Mouse (Mus musculus): Measurements from ENCODE around the gene Izumo2.
"Not testable (repeated sequence)": the region's sequence is repeated elsewhere in the genome, so short reads cannot be mapped to it uniquely, and the experiment has no call there.

Izumo2 gene

DNA sequence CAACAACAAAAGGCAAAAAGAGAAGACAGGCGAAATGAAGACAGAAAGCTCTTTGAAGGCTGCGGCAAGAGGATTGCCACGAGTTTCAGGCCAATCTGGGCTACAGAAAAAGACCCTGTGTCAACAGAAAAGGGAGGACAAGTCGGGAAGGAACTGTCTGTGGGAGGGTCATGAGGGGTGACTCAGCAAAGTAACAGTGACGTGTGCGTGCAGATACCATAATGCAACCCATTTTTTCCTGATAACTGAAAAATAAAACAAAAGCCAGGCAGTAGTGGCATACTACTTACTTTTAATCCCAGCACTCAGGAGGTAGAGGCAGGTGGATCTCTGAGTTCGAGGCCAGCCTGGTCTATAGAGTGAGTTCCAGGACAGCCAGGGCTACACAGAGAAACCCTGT is 10.6 kb upstream of the Izumo2 start:
- DNase-seq (ENCODE audit: low read depth, low spot score), result no peak

DNA sequence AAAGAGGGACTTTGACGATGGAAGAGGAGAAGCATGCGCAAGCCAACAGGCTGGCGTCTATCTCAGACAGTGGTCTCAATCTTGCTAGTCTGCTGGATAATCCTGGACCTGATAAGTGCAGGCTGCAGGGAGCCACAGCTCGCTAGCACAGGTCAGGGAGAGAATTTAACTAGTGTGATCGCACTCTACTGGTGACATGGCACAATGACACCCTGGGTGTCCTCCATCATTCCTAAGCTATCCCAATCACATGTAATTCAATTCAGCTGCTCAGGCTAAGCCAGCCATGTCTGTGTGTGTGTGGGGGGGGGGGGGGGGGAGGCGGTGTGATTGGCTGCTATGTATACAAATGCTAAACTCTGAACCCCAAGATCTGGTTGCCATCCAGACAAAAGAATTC is 6.6 kb upstream of the Izumo2 start:
- DNase-seq (ENCODE audit: low read depth, low spot score), result no peak

DNA sequence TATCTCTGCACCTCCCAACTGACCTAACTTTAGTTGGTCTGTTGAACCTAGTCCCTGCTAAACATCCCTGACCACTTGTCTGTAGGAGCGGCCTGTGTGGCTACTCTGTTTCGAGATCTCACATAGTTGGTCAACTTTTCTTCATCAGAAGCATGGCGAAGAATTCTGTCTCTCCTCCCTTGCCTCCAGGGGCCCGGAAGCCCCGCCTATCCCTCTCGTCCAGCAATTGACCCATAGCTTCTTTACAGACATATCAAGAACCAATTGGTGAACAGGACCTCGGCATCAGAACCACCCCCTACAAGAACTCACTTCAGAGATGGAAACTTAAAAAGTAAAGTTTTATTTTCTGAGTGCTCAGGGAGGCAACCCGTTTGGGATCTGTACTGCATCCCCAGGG is 5.6 kb upstream of the Izumo2 start:
- DNase-seq (ENCODE audit: low read depth, low spot score), result no peak

DNA sequence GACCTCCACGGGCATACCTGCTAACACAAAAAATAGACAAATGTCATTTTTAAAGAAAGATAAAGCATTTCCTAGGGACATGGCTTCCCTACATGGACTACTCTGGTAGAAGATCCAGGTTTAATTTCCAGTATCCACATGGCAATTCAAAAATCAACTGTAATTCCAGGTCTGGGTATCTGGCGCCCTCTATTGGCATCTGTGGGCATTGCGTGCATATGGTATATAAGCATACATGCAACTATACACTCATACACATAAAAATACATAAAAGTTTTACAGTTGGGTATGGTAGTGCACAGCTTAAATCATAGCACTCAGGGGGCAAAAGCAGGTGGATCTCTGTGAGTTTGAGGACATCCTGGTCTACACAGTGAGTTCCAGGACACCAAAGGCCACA is 4.2 kb upstream of the Izumo2 start:
- DNase-seq (ENCODE audit: low read depth, low spot score), result no peak

DNA sequence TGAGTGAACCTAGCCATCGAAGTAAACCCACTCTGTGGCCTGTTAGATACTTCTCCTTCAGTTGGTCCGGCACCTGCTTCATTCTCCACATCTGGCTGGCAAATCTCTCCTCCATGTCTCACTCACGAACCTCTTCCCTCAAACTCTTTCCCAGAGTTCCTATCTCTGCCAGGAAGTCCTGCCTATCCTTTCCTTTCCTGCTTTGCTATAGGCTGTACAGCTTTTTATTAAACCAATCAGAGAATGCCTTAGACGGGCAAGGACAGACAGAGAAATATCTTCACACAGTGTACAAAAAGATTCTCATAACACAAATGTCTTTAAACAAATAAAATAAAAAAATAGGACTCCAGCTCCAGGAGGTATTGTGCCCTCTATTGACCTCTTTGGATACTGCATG is 3.5 kb upstream of the Izumo2 start:
- no peak for DNase-seq (ENCODE audit: low read depth, low spot score)

DNA sequence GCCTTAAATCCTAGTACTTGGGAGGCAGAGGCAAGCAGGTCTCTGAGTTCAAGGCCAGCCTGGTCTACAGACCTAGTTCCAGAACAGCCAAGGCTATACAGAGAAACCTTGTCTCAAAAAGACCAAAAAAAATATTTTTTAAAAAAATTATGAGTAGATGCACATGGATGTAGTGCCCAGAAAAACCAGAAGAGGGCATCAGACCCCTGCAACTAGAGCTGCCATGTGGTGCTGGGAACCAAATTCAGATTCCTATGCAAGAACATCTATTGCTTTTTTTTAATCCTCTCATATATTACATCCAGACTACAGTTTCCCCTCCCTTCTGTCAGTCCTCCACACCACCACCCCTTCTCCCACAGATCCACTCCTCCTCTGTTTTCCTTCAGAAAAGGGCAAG is 2.2 kb upstream of the Izumo2 start:
- no peak for DNase-seq (ENCODE audit: low read depth, low spot score)

DNA sequence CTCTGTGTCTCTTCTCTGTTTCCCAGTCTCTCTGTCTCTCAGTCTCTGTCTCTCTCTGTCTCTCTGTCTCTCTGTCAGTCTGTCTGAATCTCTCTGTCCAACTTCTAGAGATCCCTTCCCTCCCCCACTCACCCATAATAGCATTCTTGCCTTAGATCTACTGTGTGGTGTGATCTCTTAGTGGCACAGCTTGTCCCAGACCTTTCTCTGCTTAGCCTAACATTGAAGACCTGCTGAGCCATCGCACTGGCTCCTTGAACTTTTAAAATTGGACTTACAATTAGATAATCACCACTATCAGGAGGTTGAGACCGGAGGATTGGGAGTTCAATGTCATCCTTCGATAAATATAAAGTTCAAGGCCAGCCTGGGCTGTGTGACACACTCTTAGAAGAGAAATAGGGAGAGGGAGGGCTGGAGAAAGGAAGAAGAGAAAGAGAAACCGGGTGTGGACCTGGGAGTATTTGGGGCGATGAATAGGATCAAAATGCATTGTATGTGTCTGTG is 1.3 kb upstream of the Izumo2 start:
- no peak for DNase-seq (ENCODE audit: low read depth, low spot score)

DNA sequence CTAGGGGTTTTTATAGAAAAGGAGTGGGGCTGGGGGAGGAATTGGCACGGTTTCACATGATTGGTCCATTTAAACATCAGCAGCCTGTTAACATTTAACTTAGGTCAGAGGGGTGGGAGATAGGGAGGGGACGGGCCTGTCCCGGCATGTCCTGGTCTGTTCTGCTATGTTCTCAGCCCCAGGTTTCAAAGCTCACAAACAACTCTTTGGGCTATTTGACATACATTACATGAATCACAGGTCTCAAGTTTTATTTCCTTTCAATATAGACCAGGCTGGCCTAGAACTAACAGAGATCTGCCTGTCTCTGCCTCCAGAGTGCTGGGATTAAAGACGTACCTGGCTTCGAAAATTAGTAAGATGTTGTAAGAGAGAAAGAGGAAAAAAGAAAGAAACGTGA is 449 bp upstream of the Izumo2 start:
- DNase-seq (ENCODE audit: low read depth, low spot score), result not testable (repeated sequence)

DNA sequence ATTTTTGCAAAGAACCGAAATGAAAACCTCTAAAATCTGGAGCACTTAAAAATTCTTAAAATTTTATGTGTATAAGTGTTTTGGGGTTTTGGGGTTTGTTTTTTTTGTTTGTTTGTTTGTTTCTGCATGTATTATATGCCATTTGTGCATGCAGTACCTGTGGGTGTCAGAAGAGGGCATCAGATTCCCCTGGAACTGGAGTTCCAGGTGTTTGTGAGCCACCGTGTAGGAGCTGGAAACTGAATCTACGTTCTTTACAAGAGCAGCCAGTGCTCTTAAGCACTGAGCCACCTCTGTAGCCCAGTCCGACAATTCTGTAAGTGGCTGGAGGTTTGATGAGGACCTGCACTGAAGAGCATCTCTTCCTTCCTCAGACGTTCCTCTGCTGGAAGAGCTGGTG is 1.3 kb downstream of the Izumo2 start:
- no peak for DNase-seq (ENCODE audit: low read depth, low spot score)

DNA sequence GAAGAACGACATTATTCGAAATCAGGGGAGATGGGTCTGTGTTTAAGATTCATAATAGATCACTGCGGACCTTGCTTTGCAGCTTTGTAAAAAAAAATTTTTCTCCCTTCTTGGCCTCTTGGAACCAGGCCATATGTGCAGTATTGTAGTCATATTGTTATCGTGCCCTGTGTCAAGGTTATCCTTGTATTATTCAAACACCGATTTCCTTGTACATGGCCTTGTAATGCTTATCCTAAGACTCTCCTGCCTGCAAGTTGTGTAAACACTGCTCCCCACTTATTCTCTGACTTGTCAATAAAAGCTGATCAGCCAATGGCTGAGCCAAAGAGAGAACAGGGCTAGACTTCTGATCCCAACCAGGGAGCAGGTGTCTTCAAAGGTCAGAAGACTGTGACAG is 13.5 kb downstream of the Izumo2 start:
- no peak for DNase-seq (ENCODE audit: low read depth, low spot score)

DNA sequence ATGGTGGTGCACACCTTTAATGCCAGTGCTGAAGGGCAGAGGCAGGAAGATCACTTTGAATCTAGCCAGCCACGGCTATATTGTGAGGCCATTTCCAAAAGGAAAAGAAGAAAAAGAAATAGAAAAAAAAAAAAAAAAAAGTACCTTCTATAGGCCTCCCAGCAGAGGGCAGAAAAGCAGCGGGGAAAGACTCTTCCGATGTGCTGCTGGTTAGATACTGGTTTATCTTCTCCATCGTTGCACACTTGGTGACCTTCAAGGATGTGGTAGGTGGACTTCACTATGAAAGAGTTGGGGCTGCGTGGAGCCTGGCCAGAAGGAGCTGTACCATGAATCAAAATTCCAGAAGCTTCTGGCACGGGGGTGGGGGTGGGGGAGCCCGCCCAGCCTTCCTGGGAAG is 15.8 kb downstream of the Izumo2 start:
- peak; percentile 55 for DNase-seq (ENCODE audit: low read depth, low spot score)

DNA sequence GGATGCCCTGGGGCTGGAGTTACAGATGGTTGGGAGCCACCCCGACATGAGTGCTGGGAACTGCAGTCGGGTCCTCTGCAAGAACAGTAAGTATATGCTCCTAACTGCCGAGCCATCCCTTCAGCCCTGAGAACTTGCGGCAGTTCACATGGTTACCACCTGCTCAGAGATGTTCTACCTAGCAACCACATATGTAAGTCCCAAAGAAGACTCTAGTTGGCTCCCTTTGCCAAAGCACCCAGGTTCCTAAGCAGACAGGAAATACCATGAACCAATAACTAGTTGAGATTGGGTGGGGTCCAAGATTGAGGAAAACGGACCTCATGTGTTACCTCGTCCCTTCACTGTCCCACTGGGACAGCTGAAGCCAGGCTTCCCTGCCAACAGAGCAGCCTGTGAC is 17.8 kb downstream of the Izumo2 start:
- DNase-seq (ENCODE audit: low read depth, low spot score), result peak; percentile 59

DNA sequence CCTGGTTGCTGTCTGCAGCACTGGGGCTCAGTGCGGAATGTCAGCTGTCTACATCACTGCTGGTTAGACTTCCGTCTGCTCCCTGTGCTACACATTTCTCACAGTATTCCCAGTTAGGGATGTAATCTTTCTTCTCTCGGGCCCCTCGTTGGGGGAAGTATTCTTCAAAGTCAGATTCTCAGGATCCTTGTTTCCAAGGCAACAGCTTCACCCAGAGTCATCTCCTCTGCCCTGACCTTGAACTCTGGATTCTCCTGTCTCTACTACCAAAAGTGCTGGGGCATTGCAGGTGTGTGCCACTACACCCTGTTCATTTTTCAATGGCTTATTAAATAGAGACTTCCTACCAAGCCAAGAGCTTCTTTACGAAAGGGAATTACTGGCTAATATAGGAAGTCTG is 18.6 kb downstream of the Izumo2 start:
- no peak for DNase-seq (ENCODE audit: low read depth, low spot score)

DNA sequence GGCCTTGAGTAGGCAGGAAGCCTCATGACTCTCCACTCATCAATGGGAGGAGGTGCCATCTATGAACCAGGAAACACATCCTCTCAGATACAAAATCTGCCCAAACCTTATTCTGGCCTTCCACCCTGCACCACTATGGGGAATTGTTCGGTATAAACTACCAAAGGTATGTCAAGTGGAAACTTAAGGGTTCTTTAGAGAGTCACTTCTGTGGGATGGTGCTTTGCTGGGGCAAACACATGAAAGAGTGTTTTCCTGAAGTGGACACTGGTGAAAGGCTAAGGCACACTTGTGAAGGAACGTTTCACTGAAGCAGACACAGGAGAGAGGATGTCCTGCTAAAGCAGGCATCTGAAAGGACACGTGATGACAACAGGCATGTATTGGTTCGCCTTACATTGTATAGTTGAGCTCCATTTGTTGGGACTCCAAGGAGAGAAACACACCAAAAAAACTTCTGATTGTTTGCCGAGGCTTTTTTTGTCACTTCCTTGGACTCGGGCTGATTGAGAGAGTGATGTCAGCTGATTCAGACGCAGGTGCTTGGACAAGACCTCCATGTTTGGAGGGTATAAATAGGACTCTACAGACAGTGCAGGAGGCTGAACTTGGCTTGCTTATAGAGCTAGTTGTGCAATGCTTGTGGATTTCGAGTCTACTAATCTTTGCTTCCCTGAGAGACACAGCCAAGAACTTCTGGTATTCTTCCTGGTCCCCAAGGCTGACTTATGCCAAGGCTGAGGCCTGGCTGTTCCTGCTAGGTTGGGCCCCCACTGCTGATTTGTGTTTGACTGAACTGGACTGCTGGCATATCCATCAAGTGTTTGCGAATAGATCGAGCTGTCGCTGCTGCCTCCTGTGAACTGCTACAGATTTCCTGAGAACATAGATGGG is 19.8 kb downstream of the Izumo2 start:
- no peak for DNase-seq (ENCODE audit: low read depth, low spot score)

DNA sequence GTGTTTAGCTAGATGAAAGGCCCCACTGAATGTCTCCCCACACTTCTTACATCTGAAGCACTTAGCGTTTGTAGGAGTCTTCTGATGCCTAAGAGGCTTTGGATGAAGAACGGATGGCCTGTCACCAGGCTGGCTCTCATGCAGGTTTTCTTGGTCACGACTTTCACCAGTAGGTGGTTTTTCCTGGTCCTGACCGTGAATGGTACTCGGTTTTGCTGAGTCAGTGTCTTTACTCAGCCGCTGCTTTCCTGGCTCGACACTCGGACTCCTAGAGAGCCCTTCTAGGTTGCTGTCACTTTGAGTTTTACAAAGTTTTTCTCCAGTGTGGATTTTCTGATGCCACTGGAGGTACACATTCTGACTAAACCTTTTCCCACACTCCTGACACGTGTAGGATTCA is 25.2 kb downstream of the Izumo2 start:
- DNase-seq (ENCODE audit: low read depth, low spot score), result no peak

DNA sequence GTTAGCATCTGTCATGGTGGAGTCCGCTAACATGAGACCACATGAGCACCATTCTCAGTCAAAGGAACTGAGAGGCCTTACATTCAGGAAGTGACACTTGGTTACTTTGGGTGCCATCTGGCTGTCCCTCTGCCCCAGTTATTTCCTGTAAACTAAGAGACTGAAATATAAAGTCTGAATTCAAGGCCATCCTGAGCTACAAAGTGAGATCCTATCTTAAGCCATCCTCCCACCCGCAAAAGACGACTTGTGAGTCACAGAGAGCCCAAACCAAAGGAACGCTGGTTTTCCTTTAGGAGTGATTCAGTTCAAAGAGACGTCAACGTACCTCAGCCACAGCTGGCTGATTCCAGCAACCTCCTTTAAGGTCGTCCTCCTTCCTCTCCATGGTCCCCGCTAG is 32.8 kb downstream of the Izumo2 start:
- peak; percentile 43 for DNase-seq (ENCODE audit: low read depth, low spot score)

DNA sequence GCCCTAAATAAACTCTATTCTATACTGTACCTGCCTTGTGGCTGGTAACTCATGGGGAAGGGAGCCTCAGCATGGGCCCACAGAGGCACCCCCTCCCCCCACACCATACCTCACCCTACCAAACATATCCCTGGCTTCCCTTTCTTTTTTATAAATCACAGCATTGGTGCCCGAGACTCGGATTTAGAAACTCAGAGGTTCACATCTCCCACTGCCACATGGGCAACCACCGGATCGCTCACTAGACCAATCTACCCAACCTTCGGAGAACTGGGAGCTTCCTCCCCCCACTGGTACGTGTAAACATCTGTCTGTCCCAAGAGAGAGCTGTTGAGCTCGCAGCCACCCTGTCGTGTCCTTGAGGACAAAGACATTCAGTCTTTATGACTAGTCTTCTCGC is 35.7 kb downstream of the Izumo2 start:
- no peak for DNase-seq (ENCODE audit: low read depth, low spot score)

DNA sequence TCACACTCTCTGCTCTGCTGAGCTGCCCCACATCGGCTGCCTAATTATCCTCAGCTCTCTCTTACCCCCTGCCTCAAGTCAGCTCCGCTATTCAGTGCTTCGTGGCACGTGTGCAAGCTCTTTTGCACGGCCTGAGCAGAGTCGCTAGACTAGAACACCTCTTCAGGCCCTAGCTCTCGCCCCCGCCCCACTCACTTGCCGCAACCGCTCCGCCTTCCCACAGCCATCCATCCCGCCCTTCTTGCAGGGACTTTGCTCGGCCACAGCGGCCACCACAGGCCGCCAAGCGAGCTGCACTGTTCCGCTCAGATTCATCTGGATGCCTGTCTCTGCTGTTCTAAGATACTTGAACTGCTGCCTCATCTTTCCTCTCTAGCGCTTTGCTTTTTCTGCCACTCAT is 36.5 kb downstream of the Izumo2 start:
- peak; percentile 90 for DNase-seq (ENCODE audit: low read depth, low spot score)

DNA sequence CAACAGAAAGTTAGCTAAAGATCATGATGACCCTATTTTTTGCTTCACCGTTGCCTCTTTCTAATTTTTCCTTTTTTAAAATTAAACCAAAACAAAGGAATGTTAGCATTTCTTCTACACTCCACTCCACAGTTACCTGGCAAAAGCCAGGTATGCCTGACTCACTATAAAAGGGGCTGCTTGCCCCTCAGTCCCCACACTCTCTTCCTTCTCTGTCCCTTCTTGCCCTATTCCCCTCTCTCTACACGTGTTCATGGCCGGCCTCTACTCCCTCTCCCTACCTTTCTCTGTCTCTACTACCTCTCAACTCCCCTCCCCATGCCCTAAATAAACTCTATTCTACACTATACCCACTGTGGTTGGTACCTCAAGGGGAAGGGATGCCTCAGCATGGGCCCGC is 38.6 kb downstream of the Izumo2 start:
- DNase-seq (ENCODE audit: low read depth, low spot score), result no peak

DNA sequence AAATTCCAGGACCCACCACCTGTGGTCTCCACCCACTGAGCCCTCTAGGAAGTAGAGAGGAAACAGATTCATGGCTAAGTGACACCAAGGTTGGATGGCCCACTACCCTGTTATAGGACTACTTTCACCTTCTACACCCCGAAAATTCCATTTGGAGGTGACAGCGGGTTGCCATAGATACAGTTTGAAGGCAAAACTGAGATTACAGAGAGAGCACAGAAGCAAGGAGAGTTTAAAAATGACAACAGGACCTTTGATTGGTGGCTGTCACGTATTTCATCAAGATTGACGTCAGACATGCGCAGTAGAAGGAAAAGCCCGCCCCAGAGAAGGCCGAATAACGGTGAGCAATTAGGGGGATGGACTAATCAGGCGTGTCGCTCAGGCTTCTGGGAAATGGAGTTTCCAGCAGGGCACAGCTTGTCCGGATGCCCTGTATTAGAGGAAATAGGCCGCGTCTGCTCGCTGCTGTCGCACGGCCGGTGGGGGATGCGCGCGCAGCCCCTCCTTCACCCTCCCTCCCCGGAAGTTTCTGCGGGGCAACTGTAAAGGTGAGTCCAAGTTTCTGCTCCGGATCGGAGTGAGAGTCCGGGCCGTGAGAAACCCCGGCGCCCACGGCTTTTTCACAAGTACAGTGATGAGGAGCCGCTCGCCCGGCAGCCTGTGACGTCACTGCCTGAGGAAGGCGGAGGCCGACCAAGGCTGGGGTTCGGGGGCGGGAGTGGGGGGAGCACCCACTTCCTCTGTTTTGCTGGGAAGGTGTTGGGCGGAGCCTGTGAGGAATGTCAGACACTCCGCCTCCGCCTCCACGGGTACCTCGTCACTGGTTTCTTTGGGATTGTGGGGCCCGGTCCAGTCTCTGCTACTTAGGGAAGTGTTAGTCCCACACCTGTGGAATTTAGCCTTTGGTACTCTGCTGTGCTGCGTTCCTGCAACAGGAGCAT is 39.8 kb downstream of the Izumo2 start, which contains the start of gene Vrk3:
Gene Vrk3 (plus strand): TSS at position 313 of the 944 bp plus-strand sequence.
- DNase-seq (ENCODE audit: low read depth, low spot score), result peak; percentile 99

DNA sequence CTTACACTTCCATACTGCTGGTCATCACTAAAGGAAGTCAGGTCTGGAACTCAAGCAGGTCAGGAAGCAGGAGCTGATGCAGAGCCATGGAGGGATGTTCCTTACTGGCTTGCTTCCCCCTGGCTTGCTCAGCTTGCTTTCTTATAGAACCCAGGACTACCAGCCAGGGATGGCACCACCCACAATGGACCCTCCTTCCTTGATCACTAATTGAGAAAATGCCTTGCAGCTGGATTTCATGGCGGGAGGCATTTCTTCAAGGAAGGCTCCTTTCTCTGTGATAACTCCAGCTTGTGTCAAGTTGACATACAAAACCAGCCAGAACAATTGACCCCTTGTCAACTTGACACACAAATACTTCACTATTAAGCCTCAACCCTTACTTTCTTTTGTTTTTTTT is 42.4 kb downstream of the Izumo2 start, which contains the start of gene Zfp473:
Gene Zfp473 (minus strand): TSS at position 101 of the 400 bp plus-strand sequence.
- DNase-seq (ENCODE audit: low read depth, low spot score), result not testable (repeated sequence)

DNA sequence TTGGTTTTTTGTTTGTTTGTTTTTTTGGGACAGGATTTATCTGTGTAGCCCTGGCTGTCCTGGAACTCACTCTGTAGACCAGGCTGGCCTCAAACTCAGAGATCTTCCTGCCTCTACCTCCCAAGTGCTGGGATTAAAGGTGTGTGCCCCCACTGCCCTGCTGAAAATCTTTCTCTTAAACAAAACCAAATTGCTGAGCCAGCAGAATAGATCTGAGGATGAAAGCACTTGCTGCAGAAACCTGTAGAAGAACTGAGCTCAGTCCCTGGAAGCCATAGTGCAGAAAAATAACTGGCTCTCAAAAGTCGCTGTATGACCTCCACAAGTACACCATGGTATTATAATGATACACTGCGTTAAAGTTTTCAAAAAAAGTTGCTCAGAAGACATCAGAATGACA is 48.6 kb downstream of the Izumo2 start:
- no peak for DNase-seq (ENCODE audit: low read depth, low spot score)
